14 mouse cellular contexts compared by ENCODE assay signal in the genomic region with DNA sequence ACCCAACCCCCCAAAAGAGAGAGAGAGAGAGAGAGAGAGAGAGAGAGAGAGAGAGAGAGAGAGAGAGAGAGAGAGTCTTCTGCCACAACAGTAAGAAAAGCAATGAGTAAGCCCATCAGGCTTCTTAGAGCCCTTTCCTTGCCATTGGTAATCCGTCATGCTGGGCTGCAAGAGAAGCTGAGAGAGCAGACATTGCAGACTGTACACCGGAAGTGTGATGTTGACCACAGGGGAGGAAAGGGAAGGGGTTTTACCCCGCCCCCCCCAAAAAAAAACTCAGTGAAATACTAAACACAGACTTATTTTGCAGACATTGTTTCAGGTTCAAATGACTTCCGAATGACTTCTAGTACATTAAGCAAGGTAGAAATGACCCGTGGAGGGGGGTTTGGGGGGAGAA.
"Had no signal": no experiment of that assay in that cellular context is flagged by ENCODE, and none has a peak within 500 bp of the region (broad histone marks: within the 10 kb centered on the region; RNA-seq: fewer than 3 reads in every experiment).

No protein-coding gene starts in this region.

- H3K4me3 ChIP-seq: left cerebral cortex, adult 2 months; liver, embryonic 13.5 days; midbrain, embryonic 13.5 days had no signal

- H3K9me3 ChIP-seq: liver, embryonic 13.5 days; midbrain, embryonic 13.5 days had no signal

- H3K36me3 ChIP-seq: liver, embryonic 13.5 days; midbrain, embryonic 13.5 days had no signal

- H3K27ac ChIP-seq: left cerebral cortex, adult 2 months; liver, embryonic 13.5 days; midbrain, embryonic 13.5 days; stomach, postnatal 0 days had no signal

- H3K4me2 ChIP-seq: liver, embryonic 13.5 days; midbrain, embryonic 13.5 days had no signal

- H3K4me1 ChIP-seq: liver, embryonic 13.5 days; midbrain, embryonic 13.5 days had no signal

- ATAC-seq: intestine, postnatal 0 days; midbrain, embryonic 13.5 days had no signal

- DNase-seq: kidney, adult 2 months; kidney, postnatal 10 days; kidney, postnatal 36 days; layer of hippocampus, postnatal 36 days; liver, embryonic 13.5 days; lung, adult 2 months; lung, postnatal 14 days; lung, postnatal 4 days; thymus, adult 2 months; thymus, postnatal 14 days had no signal

- H3K27me3 ChIP-seq: liver, embryonic 13.5 days; midbrain, embryonic 13.5 days had no signal

- H3K9ac ChIP-seq: liver, embryonic 13.5 days; midbrain, embryonic 13.5 days had no signal
